Mouse (Mus musculus): Measurements from ENCODE around the gene Cfl1. TPM values are rescaled to one million over a fixed set of nuclear protein-coding genes. Genes with fewer than 3 reads are reported as not detected.
"Not testable (repeated sequence)": the region's sequence is repeated elsewhere in the genome, so short reads cannot be mapped to it uniquely, and the experiment has no call there.

Gene Cfl1
- total RNA-seq, 2 experiments from 2014 or later: 52.8 to 72.0 TPM

DNA sequence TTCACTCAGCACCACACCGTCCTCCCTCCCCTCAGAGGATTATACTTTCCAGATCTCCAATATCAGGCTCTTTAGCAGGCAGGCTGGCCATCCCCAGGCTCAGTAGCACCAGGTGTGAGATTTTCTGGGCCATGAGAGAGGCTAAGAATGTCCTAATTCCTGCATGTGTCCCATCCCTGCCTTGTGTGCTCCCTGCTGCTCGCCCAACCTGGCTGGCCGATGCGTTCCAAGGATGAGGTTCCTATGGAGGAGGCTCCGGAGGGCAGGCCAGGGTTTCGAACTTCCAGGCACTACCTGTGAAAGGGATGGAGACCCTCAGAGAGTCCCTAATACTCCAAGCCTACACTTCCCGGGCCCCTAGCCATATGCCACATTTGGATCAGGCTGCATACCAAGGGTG, 4.4 kb upstream of the Cfl1 start:
- Histone ChIP-seq H3K4me3 (no peak overlapping the region), H3K27ac (no peak overlapping the region)
- TF ChIP-seq CTCF (IDR thresholded peaks at IDR 0.05): no peak
- DNase-seq: no peak
- intact Hi-C loops (cut with DNase I): loop anchor here (2.0 to 5.0 kb wide), 2 partner anchors 23 to 79 kb away; no protein-coding TSS in a partner anchor

- H3K27ac ChIP-seq: no peak overlapping the region
- intact Hi-C loops (cut with DNase I): loop anchor here (2.0 to 5.0 kb wide), 2 partner anchors 23 to 79 kb away; no protein-coding TSS in a partner anchor
- DNase-seq: no peak
- no peak overlapping the region for H3K4me3 ChIP-seq
- no peak for TF ChIP-seq CTCF (IDR thresholded peaks at IDR 0.05)
These were observed 4.0 kb upstream of the Cfl1 start for GRCm38 (mm10) chr19:5486286-5486685.

GRCm38 (mm10) chr19:5486771-5487170, 3.5 kb upstream of the Cfl1 start:
- intact Hi-C loops (cut with DNase I): loop anchor here (2.0 to 5.0 kb wide), 2 partner anchors 24 to 79 kb away; no protein-coding TSS in a partner anchor
- H3K27ac ChIP-seq: peak overlapping the region; percentile 98; the same call in 1 of the 2 replicates
- no peak for DNase-seq

GRCm38 (mm10) chr19:5487768-5488550, 2.3 kb upstream of the Cfl1 start, which contains the start of gene Mus81:
Gene Mus81, minus strand, starts transcription at chr19:5488402.
- intact Hi-C loops (cut with DNase I): loop anchor here (2.0 to 5.0 kb wide), 3 partner anchors 25 to 81 kb away; partner anchors contain the start of genes AI837181 and Drap1
- peak within 1 kb of the TSS; percentile 98 for H3K27ac ChIP-seq
- TF ChIP-seq CTCF (IDR thresholded peaks at IDR 0.05): peak; percentile 87
- H3K4me3 ChIP-seq: peak within 1 kb of the TSS; percentile 100
- DNase-seq: peak; percentile 97

More at GRCm38 (mm10) chr19:5486771-5487170, 3.5 kb upstream of the Cfl1 start:
- H3K4me3 ChIP-seq: no peak overlapping the region; the same call in none of the 2 replicates
- no peak for TF ChIP-seq CTCF (IDR thresholded peaks at IDR 0.05)

- DNase-seq: peak; percentile 98
- Histone ChIP-seq H3K4me3 (peak overlapping the region; percentile 100), H3K27ac (peak overlapping the region; percentile 98)
- no peak for TF ChIP-seq CTCF (IDR thresholded peaks at IDR 0.05)
- intact Hi-C loops (cut with DNase I): loop anchor here (2.0 to 5.0 kb wide), 2 partner anchors 64 to 82 kb away; partner anchors contain the start of genes AI837181 and Drap1
These were observed 1.2 kb upstream of the Cfl1 start for GRCm38 (mm10) chr19:5488878-5489571.

DNA sequence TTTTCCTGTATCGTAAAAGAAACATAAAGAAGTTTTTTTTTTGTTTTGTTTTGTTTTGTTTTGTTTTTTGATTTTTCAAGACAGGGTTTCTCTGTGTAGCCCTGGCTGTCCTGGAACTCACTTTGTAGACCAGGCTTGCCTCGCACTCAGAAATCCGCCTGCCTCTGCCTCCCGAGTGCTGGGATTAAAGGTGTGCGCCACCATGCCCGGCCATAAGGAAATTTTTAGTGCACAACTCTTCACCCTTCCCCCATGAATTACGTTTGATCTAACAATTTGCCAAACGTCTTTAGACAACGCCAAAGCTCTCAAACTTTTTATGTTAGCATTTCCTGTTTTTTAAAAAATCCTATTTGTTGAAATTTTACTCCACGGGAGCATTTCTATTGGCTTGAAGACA, 534 bp upstream of the Cfl1 start:
- H3K27ac ChIP-seq: peak overlapping the region; percentile 98
- not testable (repeated sequence) for DNase-seq
- intact Hi-C loops (cut with DNase I): loop anchor here (2.0 to 5.0 kb wide), 3 partner anchors 21 to 82 kb away; partner anchors contain the start of genes AI837181, Drap1 and Snx32
- H3K4me3 ChIP-seq: peak overlapping the region; percentile 100

DNA sequence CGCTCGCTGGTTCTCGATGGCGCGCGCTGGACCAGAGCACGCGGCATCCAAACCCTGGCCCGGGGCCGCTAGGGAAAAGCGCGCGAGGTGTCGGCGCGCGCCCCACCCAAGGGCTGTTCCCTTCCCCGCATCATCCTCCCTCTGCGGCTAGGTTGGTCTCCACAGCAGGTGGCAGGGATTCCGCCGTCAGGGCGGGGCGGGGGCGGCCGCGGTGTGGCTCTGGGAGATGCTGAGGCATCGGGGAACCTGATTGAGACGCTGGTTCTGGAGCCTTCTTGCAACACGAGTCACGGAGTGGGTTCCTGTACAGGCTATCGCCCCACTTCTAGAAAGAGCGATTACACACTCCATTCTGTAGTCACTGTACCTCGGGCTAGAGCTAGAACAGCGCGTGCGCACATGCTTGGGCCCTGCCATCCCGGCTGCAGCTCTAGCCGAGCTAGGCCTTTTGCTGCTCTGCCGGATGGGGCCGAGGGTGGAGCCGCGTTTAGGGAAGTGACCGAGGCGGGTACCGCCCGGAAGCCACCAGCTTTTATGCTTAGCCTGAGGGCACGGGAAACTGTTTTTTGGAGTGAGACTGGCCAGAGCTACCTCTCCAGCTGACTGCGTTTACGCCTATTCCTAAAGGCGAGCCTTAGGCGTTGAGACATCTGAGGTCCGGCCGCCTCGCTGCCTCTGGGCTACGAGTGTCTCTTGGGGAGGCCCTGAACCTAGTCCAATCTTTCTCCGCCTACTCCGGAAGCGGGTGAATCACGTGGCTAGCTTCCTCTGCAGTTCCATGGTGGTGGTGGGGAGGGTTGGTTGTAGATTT, 848 bp downstream of the Cfl1 start:
- H3K27ac ChIP-seq: peak overlapping the region; percentile 98
- H3K4me3 ChIP-seq: peak overlapping the region; percentile 100
- intact Hi-C loops (cut with DNase I): loop anchor here (2.0 kb wide), 1 partner anchor 20 kb away; the partner anchor contains the start of gene Snx32
- DNase-seq: peak; percentile 89
- TF ChIP-seq CTCF (IDR thresholded peaks at IDR 0.05): no peak

GRCm38 (mm10) chr19:5492641-5493040, 2.4 kb downstream of the Cfl1 start:
- no peak for DNase-seq
- intact Hi-C loops (cut with DNase I): no loop called here
- TF ChIP-seq CTCF (IDR thresholded peaks at IDR 0.05): no peak
- Histone ChIP-seq H3K4me3 (peak overlapping the region; percentile 100; the same call in 1 of the 2 replicates), H3K27ac (peak overlapping the region; percentile 24; the same call in 1 of the 2 replicates)

DNA sequence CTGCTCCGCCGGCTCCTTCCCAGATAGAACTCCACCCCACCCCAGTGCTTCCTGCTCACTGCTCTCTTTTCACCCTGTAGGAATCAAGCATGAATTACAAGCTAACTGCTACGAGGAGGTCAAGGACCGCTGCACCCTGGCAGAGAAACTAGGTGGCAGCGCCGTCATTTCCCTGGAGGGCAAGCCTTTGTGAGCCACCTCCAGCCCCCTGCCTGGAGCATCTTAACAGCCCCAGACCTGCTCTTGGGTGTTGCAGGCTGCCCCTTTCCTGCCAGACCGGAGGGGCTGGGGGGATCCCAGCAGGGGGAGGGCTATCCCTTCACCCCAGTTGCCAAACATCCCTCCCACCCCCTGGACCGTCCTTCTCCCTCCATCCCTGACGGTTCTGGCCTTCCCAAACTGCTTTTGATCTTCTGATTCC, 3.1 kb downstream of the Cfl1 start:
- intact Hi-C loops (cut with DNase I); DNase-seq; H3K27ac ChIP-seq: not testable (repeated sequence)
- peak overlapping the region; percentile 100 for H3K4me3 ChIP-seq

DNA sequence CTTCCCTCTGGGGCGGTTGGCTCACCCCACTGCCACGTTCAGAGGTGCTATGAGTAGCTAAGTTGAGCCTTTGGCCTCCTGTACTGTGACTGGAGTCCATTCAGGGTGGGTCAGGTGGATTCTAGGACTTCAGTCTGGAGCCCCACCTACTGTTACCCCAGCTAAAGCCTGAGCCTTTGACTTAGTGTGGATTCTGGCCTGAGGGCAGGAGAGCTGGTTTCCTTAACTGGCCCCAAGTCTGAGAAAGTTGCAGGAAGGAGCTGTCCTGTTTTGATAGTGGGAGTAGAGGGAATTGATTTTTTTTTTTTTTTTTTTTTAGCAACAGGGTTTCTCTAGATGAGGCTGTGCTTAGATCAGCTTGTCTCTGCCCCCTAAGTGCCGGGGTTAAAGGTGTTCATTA, 4.1 kb downstream of the Cfl1 start:
- Histone ChIP-seq H3K4me3 (no peak overlapping the region), H3K27ac (peak overlapping the region; percentile 49; the same call in 1 of the 2 replicates)
- no peak for TF ChIP-seq CTCF (IDR thresholded peaks at IDR 0.05)
- intact Hi-C loops (cut with DNase I): no loop called here
- DNase-seq: no peak

DNA sequence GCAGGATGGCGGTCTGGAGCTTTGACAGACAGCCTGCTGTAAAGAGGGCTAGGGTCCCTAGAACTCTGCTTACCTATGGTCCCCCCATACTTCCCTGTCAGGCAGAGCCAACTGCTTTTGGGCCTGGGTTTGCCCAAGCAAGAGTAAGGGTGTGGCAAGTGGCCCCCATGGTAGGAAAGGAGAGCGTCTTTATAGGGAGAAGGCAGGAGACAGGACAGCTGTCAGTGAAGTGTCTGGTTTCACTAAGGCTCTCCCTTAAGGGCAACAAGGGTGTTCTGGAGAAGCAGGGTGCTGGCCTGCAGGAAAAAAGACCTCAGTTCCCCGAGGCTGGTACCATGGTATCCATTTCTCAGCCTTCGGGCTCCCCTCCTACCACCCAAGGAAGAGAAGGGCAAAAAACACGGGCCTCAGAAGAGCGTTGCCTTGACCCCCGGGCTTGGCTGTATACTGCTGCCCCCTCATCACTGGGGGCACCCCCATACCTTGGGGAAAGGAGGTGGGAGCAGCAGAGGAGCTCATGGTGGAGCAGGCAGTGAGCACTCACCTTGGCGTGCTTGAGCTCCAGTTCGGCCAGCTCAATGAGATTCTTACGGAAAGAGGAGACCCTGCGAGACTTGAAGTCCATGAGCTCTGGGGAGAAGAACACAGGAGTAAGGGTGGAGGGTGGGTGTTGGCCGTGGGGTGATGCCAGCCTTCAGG, 5.2 kb downstream of the Cfl1 start:
- no peak for TF ChIP-seq CTCF (IDR thresholded peaks at IDR 0.05)
- Histone ChIP-seq H3K4me3 (no peak overlapping the region), H3K27ac (peak overlapping the region; percentile 62)
- no peak for DNase-seq
- intact Hi-C loops (cut with DNase I): no loop called here

Data from gastrocnemius, adult 2 months (tissue).